Mouse (Mus musculus) thymus, postnatal 36 days (tissue): ENCODE results near the gene Ccdc125.
"Not testable (repeated sequence)": the region's sequence is repeated elsewhere in the genome, so short reads cannot be mapped to it uniquely, and the experiment has no call there.

Experiments
- DNase-seq, 2 experiments: peaks; one replicate each; pipeline ENCODE4 v3.0.0; 2022; ENCODE audit warnings: mixed read lengths in 2 of 2

Ccdc125 gene

DNA sequence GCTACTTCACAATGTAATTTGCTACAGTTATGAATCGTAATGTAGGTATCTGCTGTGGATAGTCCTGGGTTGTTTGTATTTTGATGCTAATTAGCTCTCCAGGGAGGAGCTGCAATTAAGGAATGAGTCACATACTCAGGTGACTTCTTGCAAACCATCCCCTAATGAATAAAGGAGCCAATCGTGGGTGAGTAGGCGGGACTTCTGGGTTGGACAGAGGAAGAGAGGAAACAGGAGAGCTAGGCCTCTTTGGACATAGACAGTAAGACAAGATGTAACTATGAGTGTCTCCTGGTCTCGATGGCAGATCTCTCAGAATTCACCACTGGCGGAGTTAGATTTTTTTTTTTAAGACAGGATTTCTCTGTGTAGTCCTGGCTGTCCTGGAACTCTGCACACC, 52.1 kb downstream of the Ccdc125 start:
- DNase-seq, result no peak

GRCm38 (mm10) chr13:100724051-100724754, 54.7 kb downstream of the Ccdc125 start:
- DNase-seq, result no peak

DNA sequence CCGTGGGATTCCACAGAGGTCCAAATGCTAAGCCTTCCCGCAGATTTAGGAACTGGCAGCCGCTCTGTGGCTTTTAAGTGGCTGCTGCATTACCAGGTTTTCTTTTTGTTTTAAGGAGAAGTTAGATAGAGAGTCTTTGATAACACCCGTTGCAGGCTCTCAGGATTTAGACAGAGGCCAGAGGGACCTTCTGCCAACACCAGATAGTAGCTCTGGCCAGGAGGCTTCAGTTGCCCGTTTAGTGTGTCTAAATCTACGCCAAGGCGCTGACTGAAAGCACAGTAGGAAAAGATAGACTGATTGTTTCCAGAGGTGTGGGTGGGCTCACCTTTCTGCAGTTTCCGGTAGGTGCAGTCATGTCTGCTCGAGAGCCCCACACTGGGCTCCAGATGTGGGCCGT, 55.7 kb downstream of the Ccdc125 start:
- DNase-seq, result no peak

DNA sequence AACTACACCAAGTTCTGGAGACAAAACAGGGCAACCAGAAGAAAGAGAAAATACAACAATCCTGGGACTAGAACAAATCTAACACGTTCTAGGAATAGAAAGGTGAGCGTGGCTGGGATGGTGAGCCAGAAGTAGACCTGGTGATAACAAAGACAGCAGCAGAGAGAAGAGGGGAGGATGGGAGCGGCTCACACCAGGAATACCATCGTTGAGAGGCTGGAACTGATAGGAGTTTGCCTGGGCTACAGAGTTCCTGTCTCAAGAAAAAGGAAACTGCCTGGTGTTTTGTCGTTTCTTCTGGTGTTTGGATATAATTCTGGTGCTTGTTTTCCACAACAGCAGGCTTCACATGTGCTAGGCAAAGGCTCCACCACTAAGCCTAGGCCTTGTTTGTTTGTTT, 58.6 kb downstream of the Ccdc125 start:
- no peak for DNase-seq

GRCm38 (mm10) chr13:100728530-100728929, 59.0 kb downstream of the Ccdc125 start:
- not testable (repeated sequence) for DNase-seq

DNA sequence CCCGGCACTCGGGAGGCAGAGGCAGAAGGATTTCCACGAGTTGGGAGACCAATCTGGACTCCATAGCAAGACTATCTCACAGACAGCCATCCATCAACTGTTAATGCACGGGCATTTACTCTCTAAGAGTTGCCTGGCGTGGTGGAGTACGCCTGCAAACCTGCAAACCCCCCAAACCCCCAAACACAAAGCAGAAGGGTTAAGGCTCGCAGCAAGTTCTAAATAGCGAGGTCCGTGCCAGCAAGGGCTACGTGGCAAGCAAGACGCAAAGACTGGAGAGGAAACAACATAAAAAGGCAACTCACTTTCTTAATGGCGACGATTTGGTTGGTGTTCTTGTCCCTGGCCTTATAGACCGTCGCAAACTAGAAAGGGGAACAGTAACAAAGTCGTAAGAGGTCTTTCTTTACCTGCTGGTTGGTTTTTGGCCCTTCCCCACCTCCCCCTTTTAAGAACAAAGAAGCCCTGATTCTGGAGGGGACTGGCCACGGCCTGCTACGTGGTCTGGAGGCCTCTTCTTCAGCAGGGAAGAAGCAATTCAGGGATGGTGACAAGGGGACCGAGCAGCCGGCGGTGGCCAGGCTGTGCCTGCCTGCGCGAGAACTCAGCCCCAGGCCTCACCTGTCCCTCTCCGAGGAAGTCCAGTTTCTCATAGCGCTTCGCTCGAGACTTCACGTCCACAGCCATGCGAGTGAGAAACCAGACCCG, 60.8 kb downstream of the Ccdc125 start:
- peak in 1 of 2 experiments; percentile 9 for DNase-seq

DNA sequence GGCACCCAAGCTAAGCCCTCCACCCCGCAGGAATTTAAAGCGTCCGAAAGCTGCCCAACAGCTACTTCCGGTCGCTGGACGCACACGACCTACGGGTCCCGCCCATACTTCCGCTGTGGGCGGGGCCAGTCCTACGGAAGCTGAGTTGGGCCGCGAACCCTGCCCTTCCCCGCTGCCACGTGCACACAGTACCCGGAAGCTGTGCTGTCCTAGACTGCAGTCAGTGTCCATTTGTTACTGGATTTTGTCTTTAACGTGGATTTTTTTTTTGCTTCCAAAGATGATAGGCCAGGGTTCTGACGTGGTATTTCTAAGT, 61.3 kb downstream of the Ccdc125 start, which contains the start of gene Cdk7:
Gene Cdk7 (minus strand): TSS at position 79 of the 316 bp plus-strand sequence.
- DNase-seq, result peak; percentile 88 to 90

DNA sequence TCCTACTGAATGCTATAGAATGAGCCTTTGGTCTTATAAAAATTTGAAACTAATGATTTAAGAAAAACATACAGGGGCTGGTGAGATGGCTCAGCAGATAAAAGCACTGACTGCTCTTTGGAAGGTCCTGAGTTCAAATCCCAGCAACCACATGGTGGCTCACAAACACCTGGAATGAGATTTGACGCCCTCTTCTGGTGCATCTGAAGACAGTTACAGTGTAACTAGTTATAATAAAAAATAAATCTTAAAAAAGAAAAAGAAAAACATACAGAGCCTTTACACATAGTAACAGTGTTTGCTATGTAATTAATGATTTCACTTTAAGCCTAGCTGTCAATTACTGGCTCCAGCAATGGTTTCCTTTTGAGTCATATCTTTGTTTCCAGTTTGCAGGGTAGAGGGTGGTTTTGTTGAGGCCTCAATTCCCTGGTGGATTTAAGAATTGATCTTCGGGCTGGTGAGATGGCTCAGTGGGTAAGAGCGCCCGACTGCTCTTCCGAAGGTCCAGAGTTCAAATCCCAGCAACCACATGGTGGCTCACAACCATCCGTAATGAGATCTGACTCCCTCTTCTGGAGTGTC, 62.0 kb downstream of the Ccdc125 start:
- DNase-seq, result not testable (repeated sequence)

DNA sequence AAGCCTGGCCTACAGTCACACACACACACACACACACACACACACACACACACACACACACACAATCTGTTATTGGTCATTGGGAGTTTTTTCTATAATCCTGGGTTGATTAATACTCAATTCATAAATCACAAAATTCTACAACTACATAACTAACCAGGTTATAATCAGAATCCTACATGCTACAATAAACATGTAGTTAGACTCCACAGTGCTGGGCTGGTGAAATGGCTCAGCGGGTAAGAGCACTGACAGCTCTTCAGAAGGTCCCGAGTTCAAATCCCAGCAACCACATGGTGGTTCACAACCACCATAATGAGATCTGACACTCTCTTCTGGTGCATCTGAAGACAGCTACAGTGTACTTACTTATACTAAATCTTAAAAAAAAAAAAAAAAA, 63.2 kb downstream of the Ccdc125 start:
- no peak for DNase-seq

DNA sequence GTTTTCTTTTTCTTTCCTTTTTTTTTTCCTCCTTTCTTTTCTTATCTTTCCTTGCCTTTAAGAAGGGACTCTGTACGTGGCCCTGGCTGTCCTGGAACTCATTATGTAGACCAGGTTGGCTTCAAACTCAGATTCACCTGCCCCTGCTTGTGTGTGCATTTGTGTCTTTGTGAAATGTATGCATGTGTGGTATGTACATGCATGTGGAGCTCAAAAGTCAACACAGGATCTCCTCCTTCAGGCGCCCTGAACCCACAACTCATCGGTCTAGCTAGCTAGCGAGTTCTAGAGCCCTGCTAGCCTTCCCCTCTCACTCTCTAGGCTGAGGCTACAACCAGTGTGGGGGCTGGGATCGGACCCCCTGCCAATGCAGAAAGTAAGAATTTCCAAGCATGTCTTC, 73.3 kb downstream of the Ccdc125 start:
- no peak for DNase-seq

DNA sequence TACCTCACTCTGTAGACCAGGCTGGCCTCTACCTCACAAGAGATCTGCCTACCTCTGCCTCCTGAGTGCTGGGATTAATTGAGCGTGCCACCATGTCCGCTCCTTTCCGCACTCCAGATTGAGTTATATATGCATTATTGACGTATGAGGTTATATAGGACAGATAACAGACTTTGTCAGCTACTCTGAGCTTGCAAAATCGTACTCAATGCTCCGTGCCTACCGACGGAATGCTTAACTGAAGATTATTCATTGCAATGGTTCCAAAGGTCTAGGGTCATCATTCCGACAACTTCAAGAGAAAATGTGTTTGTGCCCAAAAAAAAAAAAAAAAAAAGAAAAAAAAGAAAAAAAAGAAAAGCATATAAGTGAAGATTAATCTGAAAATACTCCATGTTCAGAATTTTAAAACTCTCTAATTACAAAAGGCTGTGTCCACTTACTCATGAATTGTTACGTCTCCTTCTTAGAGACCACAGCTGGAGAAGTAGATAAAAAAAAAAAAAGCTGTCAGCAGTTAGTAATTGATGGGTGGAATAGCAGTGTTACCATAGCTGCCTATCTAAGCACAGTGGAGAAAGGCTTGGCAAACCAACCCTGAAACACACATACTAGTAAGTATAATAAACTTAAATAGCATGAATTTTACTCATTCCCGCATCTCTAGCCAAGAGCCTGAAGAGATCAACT, 74.0 kb downstream of the Ccdc125 start:
- no peak for DNase-seq

DNA sequence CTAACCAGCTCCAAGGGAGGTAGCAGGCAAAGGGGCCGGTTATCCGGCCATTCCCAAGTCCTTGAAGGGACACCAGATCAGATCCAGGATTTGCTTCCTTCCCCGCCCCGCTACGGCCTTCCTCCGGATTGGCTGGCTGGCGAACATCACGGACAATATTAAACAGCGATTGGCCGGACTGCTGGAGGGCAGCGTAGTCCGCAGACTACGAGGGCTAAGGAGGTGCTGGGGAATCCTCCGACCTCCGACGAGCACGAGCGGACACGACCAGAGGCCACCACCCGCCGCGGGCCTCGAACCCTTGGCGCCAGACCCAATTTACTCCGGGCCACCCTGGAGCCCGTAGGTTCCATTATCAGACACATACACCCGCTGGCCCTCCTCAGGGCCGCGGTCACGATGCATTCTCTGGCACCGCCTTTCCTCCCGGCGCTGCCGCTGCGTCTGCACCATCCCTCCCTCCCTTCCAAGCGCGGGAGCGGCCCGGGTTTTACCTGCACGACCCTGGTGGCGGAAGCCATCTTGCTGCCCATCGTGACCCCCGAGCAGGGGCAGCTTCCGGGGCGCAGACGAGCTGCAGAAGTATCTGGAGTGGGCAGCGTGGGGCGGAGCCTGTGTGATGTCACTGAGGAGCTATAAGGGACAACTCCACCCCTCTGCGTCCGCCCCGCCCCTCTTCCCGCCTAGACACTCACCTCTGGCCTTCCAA, 74.7 kb downstream of the Ccdc125 start, which contains the start of gene Mrps36:
Gene Mrps36 (minus strand): TSS at position 624 of the 709 bp plus-strand sequence.
- peak; percentile 94 to 95 for DNase-seq

- no peak for DNase-seq
Observed at GRCm38 (mm10) chr13:100746090-100746489, 76.6 kb downstream of the Ccdc125 start.
